Mouse (Mus musculus) liver, postnatal 0 days (tissue): ENCODE data around the gene Macrod2. TPM values are rescaled to one million over a fixed set of nuclear protein-coding genes. Genes with fewer than 3 reads are reported as not detected.
A peak's percentile ranks its signal among the peaks of the same experiment; 100 is the strongest.

Experiments
- ATAC-seq: fragments of 200-750 bp; cut with Nextera tagmentation; 2 replicates; pipeline ENCODE4 v1.8.0; 2017; ENCODE audit warnings: mild to moderate bottlenecking, moderate library complexity
- DNase-seq: peaks from one replicate; pipeline ENCODE4 v3.0.0-alpha.2; 2016
- H3K27ac ChIP-seq: fragments of 300-500 bp; sonication (generic); 2 replicates; pipeline ENCODE4 v1.5.1; 2014; ENCODE audit warnings: antibody characterized with exemption, moderate library complexity, mild to moderate bottlenecking, low read depth
- H3K27me3 ChIP-seq: fragments of 300-500 bp; sonication (generic); 2 replicates; pipeline ENCODE4 v1.6.1; 2014; ENCODE audit warnings: low read length, control low read depth, mixed read lengths; ENCODE audit not compliant: insufficient read depth
- H3K36me3 ChIP-seq: fragments of 300-500 bp; sonication (generic); replicated peaks from 2 replicates; pipeline ENCODE4 v1.6.1; 2014; ENCODE audit warnings: mild to moderate bottlenecking, control low read depth, low read length, moderate library complexity, mixed read lengths; ENCODE audit not compliant: insufficient read depth
- H3K4me1 ChIP-seq: fragments of 300-500 bp; sonication (generic); 2 replicates; pipeline ENCODE4 v1.6.1; 2014; ENCODE audit warnings: antibody characterized with exemption, mild to moderate bottlenecking, control low read depth; ENCODE audit not compliant: insufficient read depth
- H3K4me2 ChIP-seq: fragments of 300-500 bp; sonication (generic); 2 replicates; pipeline ENCODE4 v1.6.1; 2014; ENCODE audit warnings: low read depth, mild to moderate bottlenecking, low read length, moderate library complexity, mixed read lengths
- H3K4me3 ChIP-seq: fragments of 300-500 bp; sonication (generic); 2 replicates; pipeline ENCODE4 v1.5.1; 2014; ENCODE audit warnings: low read depth, low read length
- H3K9ac ChIP-seq: fragments of 300-500 bp; sonication (generic); replicated peaks from 2 replicates; pipeline ENCODE4 v1.6.1; 2014; ENCODE audit warnings: mild to moderate bottlenecking, moderate library complexity
- H3K9me3 ChIP-seq: fragments of 300-500 bp; sonication (generic); 2 replicates; pipeline ENCODE4 v1.6.1; 2016; ENCODE audit warnings: mild to moderate bottlenecking, control low read depth, low read length, mixed read lengths
- CTCF ChIP-seq: sonication (generic); IDR thresholded peaks from 2 replicates; pipeline ENCODE4 v1.5.1; 2016; ENCODE audit warnings: antibody characterized with exemption, low read depth
- EP300 ChIP-seq: IDR thresholded peaks from 2 replicates; pipeline ENCODE4 v1.6.1; 2016; ENCODE audit warnings: antibody characterized with exemption, low read depth, mild to moderate bottlenecking
- WGBS: fragments of 180-500 bp; shearing (Covaris S2); extraction: QIAGEN DNeasy Blood & Tissue Kit; methylation state at CpG from one replicate; pipeline ENCODE4 v1.1.7; 2014; ENCODE audit not compliant: insufficient replicate concordance; 5-methylcytosine and 5-hydroxymethylcytosine counted together
- polyA plus RNA-seq: library from polyadenylated mRNA; unstranded; fragments of >200 nt; fragmentation: Nextera tagmentation; extraction: Ambion mirVana; gene quantifications from 2 replicates; pipeline ENCODE4 v1.2.1, GENCODE M21; 2015

Gene Macrod2
- polyA plus RNA-seq, 1 experiment from 2014 or later: 9.3 TPM

GRCm38 (mm10) chr2:141879711-141880110 lies 1484.6 kb downstream of the Macrod2 start:
- Histone ChIP-seq H3K4me2 (no peak overlapping the region), H3K9ac (no peak overlapping the region), H3K4me1 (no peaks in the 10 kb centered on the region), H3K4me3 (no peak overlapping the region), H3K27me3 (no peaks in the 10 kb centered on the region), H3K27ac (no peak overlapping the region), H3K9me3 (no peaks in the 10 kb centered on the region), H3K36me3 (no peaks in the 10 kb centered on the region)
- ATAC-seq (no peak), DNase-seq (no peak)
- 69% methylated on average over 9 of the region's 9 CpGs for WGBS
- TF ChIP-seq CTCF (no peak), EP300 (no peak)

- Histone ChIP-seq H3K4me2 (no peak overlapping the region), H3K9ac (no peak overlapping the region), H3K36me3 (no peaks in the 10 kb centered on the region), H3K4me1 (no peaks in the 10 kb centered on the region), H3K4me3 (no peak overlapping the region), H3K27me3 (no peaks in the 10 kb centered on the region), H3K27ac (no peak overlapping the region), H3K9me3 (no peaks in the 10 kb centered on the region)
- no peak for TF ChIP-seq CTCF
- no peak for TF ChIP-seq EP300
- ATAC-seq (no peak), DNase-seq (no peak)
- whole genome bisulfite sequencing: 67% methylated on average over 11 of the region's 11 CpGs
Measured at GRCm38 (mm10) chr2:141886694-141887474, 1491.8 kb downstream of the Macrod2 start.

GRCm38 (mm10) chr2:141889497-141889896 lies 1494.4 kb downstream of the Macrod2 start:
- Histone ChIP-seq H3K4me1 (no peaks in the 10 kb centered on the region), H3K36me3 (no peaks in the 10 kb centered on the region), H3K9me3 (no peaks in the 10 kb centered on the region), H3K9ac (no peak overlapping the region), H3K4me2 (no peak overlapping the region), H3K4me3 (no peak overlapping the region), H3K27ac (no peak overlapping the region), H3K27me3 (no peaks in the 10 kb centered on the region)
- TF ChIP-seq EP300: no peak
- no peak for TF ChIP-seq CTCF
- peak; percentile 66; the same call in 1 of the 2 replicates for ATAC-seq
- no peak for DNase-seq
- WGBS: 35% methylated on average over 2 of the region's 2 CpGs

- TF ChIP-seq CTCF (no peak), EP300 (no peak)
Measured at GRCm38 (mm10) chr2:141897951-141898350, 1502.8 kb downstream of the Macrod2 start.

GRCm38 (mm10) chr2:141911831-141912447 lies 1516.8 kb downstream of the Macrod2 start:
- no peak for TF ChIP-seq CTCF
- no peak for TF ChIP-seq EP300
- Histone ChIP-seq H3K4me1 (no peaks in the 10 kb centered on the region), H3K4me2 (no peak overlapping the region), H3K9me3 (no peaks in the 10 kb centered on the region), H3K36me3 (no peaks in the 10 kb centered on the region), H3K4me3 (no peak overlapping the region), H3K9ac (no peak overlapping the region), H3K27ac (no peak overlapping the region), H3K27me3 (no peaks in the 10 kb centered on the region)
- 75% methylated on average over 6 of the region's 6 CpGs for WGBS
- ATAC-seq (no peak), DNase-seq (no peak)

More at GRCm38 (mm10) chr2:141897951-141898350, 1502.8 kb downstream of the Macrod2 start:
- H3K9me3 ChIP-seq: no peaks in the 10 kb centered on the region
- H3K27ac ChIP-seq: no peak overlapping the region
- H3K36me3 ChIP-seq: no peaks in the 10 kb centered on the region
- H3K9ac ChIP-seq: no peak overlapping the region
- H3K27me3 ChIP-seq: no peaks in the 10 kb centered on the region
- no peak overlapping the region for H3K4me2 ChIP-seq
- no peak overlapping the region for H3K4me3 ChIP-seq
- no peaks in the 10 kb centered on the region for H3K4me1 ChIP-seq
- DNase-seq (no peak), ATAC-seq (no peak)

GRCm38 (mm10) chr2:141913486-141913885 lies 1518.4 kb downstream of the Macrod2 start:
- no peak for DNase-seq
- H3K36me3 ChIP-seq: no peaks in the 10 kb centered on the region
- H3K4me2 ChIP-seq: no peak overlapping the region
- 56% methylated on average over 3 of the region's 3 CpGs for WGBS
- H3K27me3 ChIP-seq: no peaks in the 10 kb centered on the region
- no peak overlapping the region for H3K27ac ChIP-seq
- H3K4me3 ChIP-seq: no peak overlapping the region
- H3K9ac ChIP-seq: no peak overlapping the region
- no peaks in the 10 kb centered on the region for H3K9me3 ChIP-seq
- no peak for ATAC-seq
- TF ChIP-seq CTCF (no peak), EP300 (no peak)
- H3K4me1 ChIP-seq: no peaks in the 10 kb centered on the region
